Mouse (Mus musculus) A20 (cell line): ENCODE measurements at regions not wholly inside any gene's neighbourhood (a gene's known extent, or its start where the extent isn't known, plus 50 kb on each side); places are given as distances from the start of the nearest gene placed in this dataset.

Experiments used
- DNase-seq: peaks from one replicate; pipeline ENCODE4 v3.0.0-alpha.2; 2011; ENCODE audit warnings: low read depth, low spot score

- no peak for DNase-seq
These were observed 69.2 kb upstream of the Gdf10 start for GRCm38 (mm10) chr14:33854181-33854580.

- DNase-seq = no peak
These were observed 66.4 kb upstream of the Gdf10 start for GRCm38 (mm10) chr14:33856992-33857391.

GRCm38 (mm10) chr14:33864796-33865195 lies 58.6 kb upstream of the Gdf10 start:
- no peak for DNase-seq

GRCm38 (mm10) chr14:33865746-33866145 lies 57.6 kb upstream of the Gdf10 start:
- DNase-seq = no peak

GRCm38 (mm10) chr14:33867674-33868073 lies 55.7 kb upstream of the Gdf10 start:
- DNase-seq = no peak
